Mouse (Mus musculus) cortical plate, adult 2 months (tissue): ENCODE data around the gene Dpy19l3.

Experiments used
- CTCF ChIP-seq: fragments of 200-500 bp; IDR thresholded peaks from 2 replicates; pipeline ENCODE4 v1.5.1; 2011; ENCODE audit warnings: mild to moderate bottlenecking, control low read depth, low read length; ENCODE audit not compliant: insufficient read depth; ENCODE audit errors: extremely low read depth
- POLR2A ChIP-seq: fragments of 200-500 bp; IDR thresholded peaks from 2 replicates; pipeline ENCODE4 v1.6.1; 2011; ENCODE audit warnings: mild to moderate bottlenecking, low read length, control low read depth; ENCODE audit not compliant: insufficient read depth; ENCODE audit errors: extremely low read depth

DNA sequence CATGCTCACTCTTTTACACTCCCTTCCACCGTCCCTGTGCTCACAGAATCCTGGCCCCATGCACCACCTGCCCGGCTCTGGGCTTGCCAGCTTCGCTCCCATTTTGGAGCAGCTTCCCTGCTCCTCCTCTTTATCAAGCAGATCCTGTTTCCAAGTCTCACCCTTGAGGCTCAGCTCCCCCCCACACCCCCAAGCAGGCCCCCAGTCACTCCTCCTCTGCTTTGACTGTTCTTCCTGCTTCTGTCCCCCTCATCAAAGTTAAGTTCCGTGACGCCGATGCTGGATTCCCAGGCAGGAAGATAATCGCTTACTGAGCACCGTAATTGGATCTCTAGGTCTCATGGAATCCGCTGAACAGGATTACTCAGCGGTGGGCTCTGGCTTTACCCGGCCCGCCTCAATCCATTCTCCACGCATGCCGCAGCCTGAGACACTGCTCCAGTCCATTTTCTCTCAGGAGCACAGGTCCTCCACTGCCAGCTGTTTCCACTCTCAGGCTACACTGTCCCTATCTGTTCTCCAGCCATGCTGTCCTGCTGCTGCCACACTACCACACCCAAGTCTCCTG is 6.8 kb downstream of the Dpy19l3 start:
- TF ChIP-seq CTCF (no peak), POLR2A (no peak)
